Mouse (Mus musculus): ENCODE data around the gene Lrch1. TPM values are rescaled to one million over a fixed set of nuclear protein-coding genes. Genes with fewer than 3 reads are reported as not detected.
A peak's percentile ranks its signal among the peaks of the same experiment; 100 is the strongest.

Lrch1 gene
- 16.0 and 16.5 TPM in 2 replicates for polyA plus RNA-seq (2014; fragmentation: Nextera tagmentation; extraction: Ambion mirVana)

DNA sequence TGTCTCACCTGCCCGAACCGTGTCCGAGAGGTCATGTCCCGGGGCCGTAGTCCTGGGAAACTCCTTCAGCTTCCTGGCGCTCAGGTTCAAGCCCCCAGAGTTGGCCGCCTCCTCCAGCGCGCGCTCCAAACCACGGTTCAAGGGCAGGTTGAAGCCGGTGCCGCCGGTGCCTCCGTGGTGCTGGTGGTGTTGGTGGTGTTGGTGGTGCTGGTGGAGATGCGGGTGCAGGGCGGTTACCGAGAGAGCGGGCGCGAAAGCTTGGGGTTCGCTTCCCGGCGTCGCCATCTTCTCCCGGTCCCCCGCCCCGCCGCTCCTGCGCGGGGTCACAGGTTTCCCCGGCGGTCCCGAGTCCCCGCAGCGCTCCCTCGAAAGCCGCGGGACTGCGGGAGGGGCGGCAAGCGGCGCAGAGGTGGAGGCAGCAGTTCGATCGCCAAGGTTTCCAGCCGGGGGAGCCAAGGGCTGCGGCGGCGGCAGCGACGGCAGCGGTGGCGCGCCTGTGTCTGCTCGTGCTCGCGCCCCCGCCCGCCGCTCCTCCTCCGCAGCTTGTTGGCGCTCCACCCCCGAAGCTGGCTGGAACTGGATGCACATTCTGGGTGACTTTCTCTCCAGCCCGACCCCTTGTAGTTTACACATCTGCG lies at the start of gene Lrch1:
Gene Lrch1, minus strand, starts transcription at position 501 of the 638 bp plus-strand sequence.
- Histone ChIP-seq H3K9me3 (ENCODE audit: control insufficient read depth, low read depth, low read length) (no peaks in the 10 kb centered on the region), H3K4me3 (ENCODE audit: low read depth, low read length) (peak within 1 kb of the TSS; percentile 90), H3K36me3 (ENCODE audit: control insufficient read depth, insufficient read depth, low read length) (no peaks in the 10 kb centered on the region), H3K4me1 (ENCODE audit: control insufficient read depth, insufficient read depth, low read length) (peaks cover 14% of the 10 kb centered on the region; the same call in 1 of the 2 replicates), H3K27me3 (ENCODE audit: control insufficient read depth, insufficient read depth, low read length) (no peaks in the 10 kb centered on the region), H3K27ac (ENCODE audit: low read length) (peak within 1 kb of the TSS; percentile 91), H3K4me2 (replicated peaks; ENCODE audit: low read depth, low read length) (peak within 1 kb of the TSS; percentile 72), H3K9ac (replicated peaks; ENCODE audit: low read depth, low read length) (peak within 1 kb of the TSS; percentile 83)
- ATAC-seq (ENCODE audit: insufficient number of reproducible peaks, insufficient read depth, low FRiP score, low read depth) = peak; percentile 59; the same call in 1 of the 2 replicates
- under 1% methylated on average over 60 of the region's 65 CpGs for WGBS

DNA sequence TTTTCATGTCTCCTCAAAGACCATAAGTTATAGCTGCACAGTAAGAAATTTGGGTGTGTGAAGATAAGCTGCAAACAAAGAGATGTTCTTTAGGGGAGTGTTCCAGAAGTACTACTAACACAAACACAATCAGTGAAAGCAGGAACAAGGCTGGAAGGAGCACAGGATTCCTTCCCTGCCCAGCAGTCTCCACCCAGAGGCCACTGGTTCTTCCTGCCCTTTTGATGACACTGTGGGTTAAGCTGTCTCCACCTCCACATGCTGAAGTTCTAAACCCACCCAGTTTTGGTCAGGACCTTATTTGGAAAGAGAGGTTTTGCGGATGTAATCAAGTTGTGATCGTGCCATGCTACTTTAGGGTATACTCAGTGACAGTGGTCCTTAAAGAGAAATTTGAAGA lies 49.4 kb upstream of the Lrch1 start:
- 80% methylated on average over 2 of the region's 2 CpGs for WGBS
- Histone ChIP-seq H3K4me3 (ENCODE audit: low read depth, low read length) (no peak overlapping the region), H3K9ac (replicated peaks; ENCODE audit: low read depth, low read length) (no peak overlapping the region), H3K27me3 (ENCODE audit: control insufficient read depth, insufficient read depth, low read length) (no peaks in the 10 kb centered on the region), H3K9me3 (ENCODE audit: control insufficient read depth, low read depth, low read length) (no peaks in the 10 kb centered on the region), H3K4me1 (ENCODE audit: control insufficient read depth, insufficient read depth, low read length) (no peaks in the 10 kb centered on the region), H3K27ac (ENCODE audit: low read length) (no peak overlapping the region), H3K36me3 (ENCODE audit: control insufficient read depth, insufficient read depth, low read length) (no peaks in the 10 kb centered on the region), H3K4me2 (replicated peaks; ENCODE audit: low read depth, low read length) (no peak overlapping the region)
- ATAC-seq (ENCODE audit: insufficient number of reproducible peaks, insufficient read depth, low FRiP score, low read depth) = no peak

DNA sequence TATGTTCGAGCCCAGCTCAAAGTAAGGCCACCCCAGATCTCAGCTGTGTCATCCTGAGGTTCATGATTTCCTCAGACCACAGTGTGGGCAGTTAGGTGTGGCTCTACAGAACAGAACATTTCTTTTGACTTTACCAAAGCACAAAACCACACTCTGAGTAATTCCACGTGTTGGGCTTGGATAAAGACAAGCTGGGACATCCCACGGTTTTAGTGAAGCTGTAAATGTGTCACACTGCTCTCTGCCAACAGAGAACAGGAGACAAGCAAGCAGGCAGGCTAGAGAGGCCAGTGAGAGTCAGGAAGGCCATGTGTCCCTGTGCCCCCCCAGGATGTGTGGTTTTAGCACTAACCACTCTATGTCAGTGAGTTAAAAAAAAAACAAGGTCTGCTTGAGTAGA lies 48.9 kb upstream of the Lrch1 start:
- Histone ChIP-seq H3K4me2 (replicated peaks; ENCODE audit: low read depth, low read length) (no peak overlapping the region), H3K36me3 (ENCODE audit: control insufficient read depth, insufficient read depth, low read length) (no peaks in the 10 kb centered on the region)

DNA sequence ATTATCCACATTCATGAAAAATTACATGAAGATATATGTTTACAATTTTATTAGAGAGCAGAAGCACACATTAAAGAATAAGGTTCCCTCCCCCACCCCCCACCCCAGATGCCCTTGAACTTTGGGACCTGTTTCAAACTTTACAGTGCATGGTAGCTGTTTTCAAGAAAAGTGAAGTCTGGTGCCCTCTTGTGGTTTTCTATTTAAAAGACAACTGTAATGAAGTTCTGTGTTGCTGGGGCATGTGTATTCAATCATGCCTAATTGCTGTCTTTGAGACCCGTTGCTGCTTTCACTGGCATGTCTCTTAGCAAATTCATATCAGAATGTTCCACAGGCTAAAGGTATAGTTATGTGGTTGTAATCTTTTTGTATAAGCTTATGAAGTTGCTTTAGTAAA lies 42.8 kb upstream of the Lrch1 start:
- ATAC-seq (ENCODE audit: insufficient number of reproducible peaks, insufficient read depth, low FRiP score, low read depth) = no peak
- Histone ChIP-seq H3K27ac (ENCODE audit: low read length) (no peak overlapping the region), H3K9ac (replicated peaks; ENCODE audit: low read depth, low read length) (no peak overlapping the region), H3K27me3 (ENCODE audit: control insufficient read depth, insufficient read depth, low read length) (no peaks in the 10 kb centered on the region), H3K9me3 (ENCODE audit: control insufficient read depth, low read depth, low read length) (no peaks in the 10 kb centered on the region), H3K4me3 (ENCODE audit: low read depth, low read length) (no peak overlapping the region), H3K4me2 (replicated peaks; ENCODE audit: low read depth, low read length) (no peak overlapping the region), H3K4me1 (ENCODE audit: control insufficient read depth, insufficient read depth, low read length) (no peaks in the 10 kb centered on the region), H3K36me3 (ENCODE audit: control insufficient read depth, insufficient read depth, low read length) (no peaks in the 10 kb centered on the region)
- 0% methylated on average over 1 of the region's 1 CpGs for WGBS

More for the DNA sequence above, 48.9 kb upstream of the Lrch1 start:
- ATAC-seq (ENCODE audit: insufficient number of reproducible peaks, insufficient read depth, low FRiP score, low read depth) = no peak
- Histone ChIP-seq H3K4me1 (ENCODE audit: control insufficient read depth, insufficient read depth, low read length) (no peaks in the 10 kb centered on the region), H3K27me3 (ENCODE audit: control insufficient read depth, insufficient read depth, low read length) (no peaks in the 10 kb centered on the region), H3K9me3 (ENCODE audit: control insufficient read depth, low read depth, low read length) (no peaks in the 10 kb centered on the region), H3K27ac (ENCODE audit: low read length) (no peak overlapping the region), H3K4me3 (ENCODE audit: low read depth, low read length) (no peak overlapping the region), H3K9ac (replicated peaks; ENCODE audit: low read depth, low read length) (no peak overlapping the region)
- WGBS = 49% methylated on average over 3 of the region's 3 CpGs

DNA sequence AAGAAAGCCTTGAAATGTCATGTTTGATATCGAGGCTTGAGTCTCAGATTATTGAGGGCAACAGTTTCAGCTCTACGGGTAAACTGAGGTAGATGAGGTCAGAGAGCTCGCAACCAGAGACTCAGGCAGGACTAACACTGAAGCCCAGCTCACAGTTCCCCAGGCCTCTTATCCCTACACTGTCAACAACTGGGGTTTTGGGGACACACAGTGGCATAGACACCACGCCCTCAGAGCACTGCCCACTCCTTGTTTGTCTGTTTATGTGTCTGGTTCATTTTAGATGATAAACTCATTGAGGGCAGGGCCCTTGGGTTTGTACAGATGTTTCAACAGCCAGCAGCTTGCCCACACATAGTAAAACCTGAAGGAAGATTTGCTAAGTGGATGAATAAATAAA lies 42.2 kb upstream of the Lrch1 start:
- Histone ChIP-seq H3K27ac (ENCODE audit: low read length) (no peak overlapping the region), H3K9me3 (ENCODE audit: control insufficient read depth, low read depth, low read length) (no peaks in the 10 kb centered on the region), H3K9ac (replicated peaks; ENCODE audit: low read depth, low read length) (no peak overlapping the region), H3K4me3 (ENCODE audit: low read depth, low read length) (no peak overlapping the region), H3K36me3 (ENCODE audit: control insufficient read depth, insufficient read depth, low read length) (no peaks in the 10 kb centered on the region), H3K4me2 (replicated peaks; ENCODE audit: low read depth, low read length) (no peak overlapping the region), H3K4me1 (ENCODE audit: control insufficient read depth, insufficient read depth, low read length) (no peaks in the 10 kb centered on the region), H3K27me3 (ENCODE audit: control insufficient read depth, insufficient read depth, low read length) (no peaks in the 10 kb centered on the region)
- ATAC-seq (ENCODE audit: insufficient number of reproducible peaks, insufficient read depth, low FRiP score, low read depth) = no peak
- 78% methylated on average over 4 of the region's 4 CpGs for WGBS

DNA sequence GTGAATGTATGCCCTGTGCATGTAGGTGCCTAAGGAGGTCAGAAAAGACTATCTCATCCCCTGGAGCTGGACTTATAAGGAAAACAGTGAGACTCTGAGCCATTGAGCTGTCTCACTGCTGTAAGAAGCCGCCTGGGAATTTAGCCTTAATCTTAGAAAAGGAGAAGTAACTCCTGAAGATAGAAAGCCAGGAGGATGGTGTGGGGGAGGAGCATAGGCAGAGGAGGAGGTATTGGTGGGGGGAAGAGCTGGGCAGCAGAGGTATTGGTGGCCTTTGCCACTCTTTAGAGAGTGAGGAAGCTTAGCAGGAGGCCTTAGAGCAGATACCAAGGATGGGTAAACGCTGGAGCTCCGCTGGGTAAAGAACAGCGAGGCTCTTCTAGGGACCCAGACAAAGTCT lies 41.6 kb upstream of the Lrch1 start:
- H3K36me3 ChIP-seq (ENCODE audit: control insufficient read depth, insufficient read depth, low read length) = no peaks in the 10 kb centered on the region
- no peak overlapping the region for H3K4me2 ChIP-seq (replicated peaks; ENCODE audit: low read depth, low read length)
- no peak overlapping the region for H3K4me3 ChIP-seq (ENCODE audit: low read depth, low read length)
- no peak overlapping the region for H3K9ac ChIP-seq (replicated peaks; ENCODE audit: low read depth, low read length)
- no peaks in the 10 kb centered on the region for H3K27me3 ChIP-seq (ENCODE audit: control insufficient read depth, insufficient read depth, low read length)
- H3K27ac ChIP-seq (ENCODE audit: low read length) = no peak overlapping the region
- WGBS = 55% methylated on average over 4 of the region's 4 CpGs
- no peaks in the 10 kb centered on the region for H3K9me3 ChIP-seq (ENCODE audit: control insufficient read depth, low read depth, low read length)
- H3K4me1 ChIP-seq (ENCODE audit: control insufficient read depth, insufficient read depth, low read length) = no peaks in the 10 kb centered on the region
- ATAC-seq (ENCODE audit: insufficient number of reproducible peaks, insufficient read depth, low FRiP score, low read depth) = no peak

DNA sequence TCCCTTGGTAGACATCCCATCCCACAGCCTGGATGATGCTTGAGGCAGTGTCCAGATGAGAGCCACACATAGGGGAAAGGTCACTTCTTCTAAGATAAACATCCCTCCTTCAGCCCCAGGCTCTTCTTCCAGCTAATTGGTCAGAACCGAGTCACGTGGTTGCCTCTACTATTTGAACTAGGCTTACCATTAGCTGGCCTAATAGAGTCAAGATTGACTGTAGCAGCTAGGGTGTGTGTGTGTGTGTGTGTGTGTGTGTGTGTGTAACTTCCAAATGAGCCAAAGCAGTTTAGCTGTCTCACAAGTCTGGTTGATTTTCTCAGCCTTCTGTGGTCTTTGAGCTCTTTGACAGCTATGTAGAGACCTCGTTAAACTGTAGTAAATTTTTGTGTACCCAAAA lies 38.9 kb upstream of the Lrch1 start:
- no peak overlapping the region for H3K4me2 ChIP-seq (replicated peaks; ENCODE audit: low read depth, low read length)
- no peak overlapping the region for H3K9ac ChIP-seq (replicated peaks; ENCODE audit: low read depth, low read length)
- H3K27me3 ChIP-seq (ENCODE audit: control insufficient read depth, insufficient read depth, low read length) = no peaks in the 10 kb centered on the region
- H3K9me3 ChIP-seq (ENCODE audit: control insufficient read depth, low read depth, low read length) = no peaks in the 10 kb centered on the region
- no peak for ATAC-seq (ENCODE audit: insufficient number of reproducible peaks, insufficient read depth, low FRiP score, low read depth)
- H3K4me1 ChIP-seq (ENCODE audit: control insufficient read depth, insufficient read depth, low read length) = no peaks in the 10 kb centered on the region
- WGBS = 60% methylated on average over 3 of the region's 3 CpGs
- H3K27ac ChIP-seq (ENCODE audit: low read length) = no peak overlapping the region
- no peak overlapping the region for H3K4me3 ChIP-seq (ENCODE audit: low read depth, low read length)
- no peaks in the 10 kb centered on the region for H3K36me3 ChIP-seq (ENCODE audit: control insufficient read depth, insufficient read depth, low read length)

DNA sequence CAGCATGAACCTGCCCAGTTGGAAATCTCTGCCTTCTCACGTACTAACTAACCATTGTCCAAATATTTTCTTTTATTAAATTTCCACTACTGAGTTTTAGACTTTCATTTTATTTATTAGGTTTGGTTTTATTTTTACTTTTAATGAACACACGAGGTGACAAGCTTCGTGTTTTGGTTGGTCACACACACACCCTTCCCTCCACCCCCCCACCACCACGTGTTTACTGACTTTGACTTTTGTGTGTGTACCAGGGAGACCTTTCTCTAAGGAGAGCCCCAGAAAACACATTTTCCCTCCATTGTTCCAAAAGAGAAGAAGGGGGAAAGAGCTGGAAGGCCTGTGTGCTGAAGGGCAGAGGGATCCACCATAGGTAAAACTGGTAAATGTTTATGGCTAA lies 38.0 kb upstream of the Lrch1 start:
- Histone ChIP-seq H3K4me3 (ENCODE audit: low read depth, low read length) (no peak overlapping the region), H3K36me3 (ENCODE audit: control insufficient read depth, insufficient read depth, low read length) (no peaks in the 10 kb centered on the region), H3K9ac (replicated peaks; ENCODE audit: low read depth, low read length) (no peak overlapping the region), H3K4me2 (replicated peaks; ENCODE audit: low read depth, low read length) (no peak overlapping the region), H3K27ac (ENCODE audit: low read length) (no peak overlapping the region), H3K4me1 (ENCODE audit: control insufficient read depth, insufficient read depth, low read length) (no peaks in the 10 kb centered on the region), H3K9me3 (ENCODE audit: control insufficient read depth, low read depth, low read length) (no peaks in the 10 kb centered on the region), H3K27me3 (ENCODE audit: control insufficient read depth, insufficient read depth, low read length) (no peaks in the 10 kb centered on the region)
- WGBS = 56% methylated on average over 4 of the region's 4 CpGs
- ATAC-seq (ENCODE audit: insufficient number of reproducible peaks, insufficient read depth, low FRiP score, low read depth) = no peak

DNA sequence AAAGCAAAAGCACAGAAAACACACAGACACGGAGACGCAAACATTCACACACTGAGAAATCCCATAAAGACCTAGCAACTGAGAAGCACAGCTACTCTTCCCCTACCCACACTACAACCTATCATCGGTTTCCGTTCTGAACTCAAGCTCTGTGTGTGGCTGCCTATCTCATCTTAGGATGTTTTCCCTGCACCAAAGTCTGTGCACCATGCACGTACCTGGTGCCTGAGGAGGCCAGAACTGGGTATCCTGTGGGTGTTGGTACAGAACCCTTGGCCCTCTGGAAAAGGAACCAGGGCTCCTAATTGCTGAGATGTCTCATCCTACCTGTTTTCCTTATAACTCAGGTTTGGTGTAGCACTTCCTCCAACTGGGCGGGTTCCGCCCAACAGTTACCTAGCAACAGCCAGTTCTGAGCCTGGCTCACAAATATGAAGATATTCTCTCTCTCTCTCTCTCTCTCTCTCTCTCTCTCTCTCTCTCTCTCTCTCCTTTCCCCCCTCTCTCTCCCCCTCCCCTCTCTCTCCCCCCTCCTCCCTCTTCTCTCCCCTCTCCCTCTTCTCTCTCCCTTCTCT lies 37.2 kb upstream of the Lrch1 start:
- Histone ChIP-seq H3K27me3 (ENCODE audit: control insufficient read depth, insufficient read depth, low read length) (no peaks in the 10 kb centered on the region), H3K36me3 (ENCODE audit: control insufficient read depth, insufficient read depth, low read length) (no peaks in the 10 kb centered on the region), H3K4me3 (ENCODE audit: low read depth, low read length) (no peak overlapping the region), H3K27ac (ENCODE audit: low read length) (no peak overlapping the region), H3K9ac (replicated peaks; ENCODE audit: low read depth, low read length) (no peak overlapping the region), H3K4me2 (replicated peaks; ENCODE audit: low read depth, low read length) (no peak overlapping the region), H3K4me1 (ENCODE audit: control insufficient read depth, insufficient read depth, low read length) (no peaks in the 10 kb centered on the region), H3K9me3 (ENCODE audit: control insufficient read depth, low read depth, low read length) (no peaks in the 10 kb centered on the region)
- no peak for ATAC-seq (ENCODE audit: insufficient number of reproducible peaks, insufficient read depth, low FRiP score, low read depth)
- WGBS = 78% methylated on average over 7 of the region's 7 CpGs
